Mouse (Mus musculus) regulatory T cell (primary cell): ENCODE data around the gene Cd163l1.

Source experiments
- in situ Hi-C: fragments of 300-600 bp; cut with MboI, MseI; formaldehyde crosslinking; loops from one replicate; pipeline ENCODE4 v1.15.1; 2025; ENCODE audit warnings: high pct_unique_total_duplicates

Gene Cd163l1

GRCm38 (mm10) chr7:140219268-140219667 lies 1.2 kb downstream of the Cd163l1 start:
- in situ Hi-C loops, result no loop called here

DNA sequence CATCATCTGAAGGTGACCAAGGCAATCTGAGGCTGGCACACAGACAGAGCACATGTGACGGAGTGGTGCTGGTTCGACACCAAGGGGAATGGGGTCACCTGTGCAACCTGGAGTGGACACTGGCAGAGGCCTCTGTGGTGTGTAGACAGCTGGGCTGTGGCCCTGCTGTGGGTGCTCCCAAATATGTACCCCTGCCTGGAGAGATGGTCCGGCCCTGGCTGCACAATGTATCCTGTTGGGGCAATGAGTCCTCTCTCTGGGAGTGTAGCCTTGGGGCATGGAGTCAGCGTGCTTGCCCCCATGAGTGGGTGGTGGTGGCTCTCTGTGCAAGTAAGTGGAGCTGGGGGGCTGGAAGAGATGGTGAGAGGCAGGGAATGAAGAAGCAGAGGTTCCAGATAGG lies 2.3 kb downstream of the Cd163l1 start:
- in situ Hi-C loops, result no loop called here

- in situ Hi-C loops, result no loop called here
Observed at GRCm38 (mm10) chr7:140224209-140224608, 6.1 kb downstream of the Cd163l1 start.

- in situ Hi-C loops, result no loop called here
Observed at GRCm38 (mm10) chr7:140228476-140228875, 10.4 kb downstream of the Cd163l1 start.

GRCm38 (mm10) chr7:140231026-140231425 lies 13.0 kb downstream of the Cd163l1 start:
- in situ Hi-C loops, result no loop called here

GRCm38 (mm10) chr7:140233696-140234095 lies 15.6 kb downstream of the Cd163l1 start:
- in situ Hi-C loops, result no loop called here

DNA sequence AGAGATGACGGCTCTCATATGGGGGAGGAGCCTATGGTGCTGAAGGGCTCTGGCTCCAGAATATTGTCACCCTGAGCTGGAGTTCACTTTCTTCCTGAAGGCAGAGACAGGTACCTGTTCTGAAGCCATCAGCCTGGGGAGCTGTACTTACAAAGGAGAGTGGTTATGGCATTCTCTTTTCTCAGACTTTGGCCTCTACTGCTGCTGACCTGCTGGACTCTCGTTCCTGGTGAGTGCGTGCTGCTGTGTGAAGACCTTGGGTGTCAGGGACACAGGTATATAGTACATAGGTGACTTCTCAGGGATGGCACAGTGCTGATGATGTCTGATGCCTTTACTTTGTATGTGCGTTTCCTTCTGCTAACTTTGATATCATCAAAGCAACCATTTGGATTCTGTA lies 29.1 kb downstream of the Cd163l1 start, which contains the start of gene 5830411N06Rik:
Gene 5830411N06Rik, plus strand, starts transcription at position 69 of the 400 bp plus-strand sequence.
- in situ Hi-C loops, result no loop called here

GRCm38 (mm10) chr7:140253780-140254299 lies 35.8 kb downstream of the Cd163l1 start:
- in situ Hi-C loops, result no loop called here
